Mouse (Mus musculus) embryonic facial prominence, embryonic 13.5 days (tissue): ENCODE measurements around the gene Megf11. TPM values are rescaled to one million over a fixed set of nuclear protein-coding genes. Genes with fewer than 3 reads are reported as not detected.
"Not testable (repeated sequence)": the region's sequence is repeated elsewhere in the genome, so short reads cannot be mapped to it uniquely, and the experiment has no call there.

Experiments
- ATAC-seq: fragments of 200-750 bp; cut with Nextera tagmentation; 2 replicates; pipeline ENCODE4 v1.8.0; 2017; ENCODE audit warnings: low read depth; ENCODE audit not compliant: insufficient number of reproducible peaks, insufficient read depth, low FRiP score, low TSS enrichment
- H3K27ac ChIP-seq: fragments of 300-500 bp; sonication (generic); 2 replicates; pipeline ENCODE4 v1.5.1; 2015; ENCODE audit warnings: moderate library complexity, mild to moderate bottlenecking, inconsistent platforms
- H3K27me3 ChIP-seq: fragments of 300-500 bp; sonication (generic); 2 replicates; pipeline ENCODE4 v1.6.1; 2015; ENCODE audit warnings: mild to moderate bottlenecking, inconsistent platforms
- H3K36me3 ChIP-seq: fragments of 300-500 bp; sonication (generic); 2 replicates; pipeline ENCODE4 v1.6.1; 2015; ENCODE audit warnings: mild to moderate bottlenecking, inconsistent platforms
- H3K4me1 ChIP-seq: fragments of 300-500 bp; sonication (generic); 2 replicates; pipeline ENCODE4 v1.6.1; 2015; ENCODE audit warnings: inconsistent platforms
- H3K4me2 ChIP-seq: fragments of 300-500 bp; sonication (generic); 2 replicates; pipeline ENCODE4 v1.6.1; 2015; ENCODE audit warnings: moderate library complexity, mild to moderate bottlenecking, inconsistent platforms
- H3K4me3 ChIP-seq: fragments of 300-500 bp; sonication (generic); 2 replicates; pipeline ENCODE4 v1.5.1; 2015; ENCODE audit warnings: mild to moderate bottlenecking, inconsistent platforms
- H3K9ac ChIP-seq: fragments of 300-500 bp; sonication (generic); 2 replicates; pipeline ENCODE4 v1.6.1; 2015; ENCODE audit warnings: mild to moderate bottlenecking, inconsistent platforms
- H3K9me3 ChIP-seq: fragments of 300-500 bp; sonication (generic); 2 replicates; pipeline ENCODE4 v1.6.1; 2016; ENCODE audit warnings: inconsistent platforms
- WGBS: fragments of 180-500 bp; shearing (Covaris S2); methylation state at CpG from one replicate; pipeline ENCODE4 v1.1.7; 2015; ENCODE audit warnings: mixed read lengths; 5-methylcytosine and 5-hydroxymethylcytosine counted together
- polyA plus RNA-seq: library from polyadenylated mRNA; unstranded; fragments of >200 nt; fragmentation: Nextera tagmentation; extraction: Ambion mirVana; gene quantifications from 2 replicates; pipeline ENCODE4 v1.2.1, GENCODE M21; 2015

Gene Megf11
- polyA plus RNA-seq, 1 experiment from 2014 or later = 2.0 TPM

GRCm38 (mm10) chr9:64664612-64665011 lies 279.2 kb downstream of the Megf11 start:
- H3K27me3 ChIP-seq = no peaks in the 10 kb centered on the region
- ATAC-seq = no peak
- no peak overlapping the region for H3K4me2 ChIP-seq
- no peaks in the 10 kb centered on the region for H3K36me3 ChIP-seq
- H3K4me1 ChIP-seq = no peaks in the 10 kb centered on the region
- H3K4me3 ChIP-seq = no peak overlapping the region
- no peak overlapping the region for H3K9ac ChIP-seq
- WGBS = 8% methylated on average over 1 of the region's 1 CpGs
- no peaks in the 10 kb centered on the region for H3K9me3 ChIP-seq
- no peak overlapping the region for H3K27ac ChIP-seq

DNA sequence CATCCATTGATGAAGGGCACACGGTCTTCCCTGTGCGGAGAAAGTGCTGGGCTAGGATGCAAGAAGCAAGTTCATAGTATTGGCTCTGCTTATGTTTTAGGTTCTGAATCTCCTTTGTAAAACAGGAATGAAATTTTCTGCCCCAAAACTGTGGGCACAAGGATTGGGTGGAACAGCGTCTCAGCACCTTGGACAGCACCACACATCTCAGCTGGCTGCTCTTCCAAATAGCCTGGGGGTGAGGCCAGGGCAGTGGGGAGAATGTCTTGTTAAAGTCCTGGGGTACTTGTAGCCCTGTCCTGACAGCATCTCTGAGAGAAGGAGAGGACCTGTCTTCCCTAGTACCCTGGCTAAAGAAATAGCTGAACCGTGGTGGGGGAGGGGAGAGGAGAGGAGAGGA lies 281.1 kb downstream of the Megf11 start:
- ATAC-seq = no peak
- no peak overlapping the region for H3K27ac ChIP-seq
- no peak overlapping the region for H3K4me3 ChIP-seq
- H3K9me3 ChIP-seq = no peaks in the 10 kb centered on the region
- H3K9ac ChIP-seq = no peak overlapping the region
- H3K27me3 ChIP-seq = no peaks in the 10 kb centered on the region
- no peaks in the 10 kb centered on the region for H3K4me1 ChIP-seq
- no peak overlapping the region for H3K4me2 ChIP-seq
- 28% methylated on average over 4 of the region's 4 CpGs for WGBS
- H3K36me3 ChIP-seq = no peaks in the 10 kb centered on the region

- Histone ChIP-seq H3K27me3 (no peaks in the 10 kb centered on the region), H3K9me3 (no peaks in the 10 kb centered on the region), H3K27ac (no peak overlapping the region), H3K9ac (no peak overlapping the region), H3K4me3 (no peak overlapping the region), H3K4me1 (no peaks in the 10 kb centered on the region), H3K36me3 (no peaks in the 10 kb centered on the region), H3K4me2 (no peak overlapping the region)
- WGBS = 9% methylated on average over 5 of the region's 5 CpGs
- ATAC-seq = no peak
Observed at GRCm38 (mm10) chr9:64667513-64667912, 282.1 kb downstream of the Megf11 start.

DNA sequence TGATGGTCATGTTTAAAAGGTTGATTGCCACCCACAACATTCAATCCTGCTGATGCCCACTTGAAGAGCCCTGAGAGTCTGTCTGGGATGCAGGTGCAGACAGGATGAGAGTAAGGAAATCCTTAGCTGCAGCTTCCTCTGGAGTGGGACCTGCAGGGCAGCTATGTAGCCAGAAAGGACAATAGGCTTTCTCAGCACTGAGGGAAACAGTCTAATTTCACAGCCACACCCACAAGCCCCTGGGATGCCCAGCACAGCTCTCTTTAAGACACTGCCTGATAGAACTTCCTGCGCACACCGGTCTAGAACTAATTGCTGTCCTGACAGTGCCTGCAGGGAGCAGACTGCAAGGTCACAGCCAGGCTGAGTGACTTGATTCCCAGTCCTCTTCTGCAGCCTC lies 282.6 kb downstream of the Megf11 start:
- no peak overlapping the region for H3K4me3 ChIP-seq
- 38% methylated on average over 2 of the region's 2 CpGs for WGBS
- no peak overlapping the region for H3K27ac ChIP-seq
- no peak; the same call in 1 of the 2 replicates for ATAC-seq
- no peaks in the 10 kb centered on the region for H3K9me3 ChIP-seq
- no peak overlapping the region for H3K4me2 ChIP-seq
- no peaks in the 10 kb centered on the region for H3K36me3 ChIP-seq
- no peaks in the 10 kb centered on the region for H3K4me1 ChIP-seq
- H3K27me3 ChIP-seq = no peaks in the 10 kb centered on the region
- H3K9ac ChIP-seq = no peak overlapping the region

- not testable (repeated sequence) for H3K9ac ChIP-seq, ATAC-seq, H3K4me1 ChIP-seq, H3K4me2 ChIP-seq, H3K36me3 ChIP-seq, H3K27ac ChIP-seq, H3K27me3 ChIP-seq, H3K9me3 ChIP-seq, H3K4me3 ChIP-seq
- 31% methylated on average over 8 of the region's 11 CpGs for WGBS
Observed at GRCm38 (mm10) chr9:64671341-64672319, 286.2 kb downstream of the Megf11 start.

- no peak for ATAC-seq
- Histone ChIP-seq H3K4me2 (no peak overlapping the region), H3K27ac (no peak overlapping the region), H3K36me3 (no peaks in the 10 kb centered on the region), H3K27me3 (no peaks in the 10 kb centered on the region), H3K4me3 (no peak overlapping the region), H3K9me3 (no peaks in the 10 kb centered on the region), H3K9ac (no peak overlapping the region), H3K4me1 (peaks cover 11% of the 10 kb centered on the region; the same call in 1 of the 2 replicates)
- WGBS = 66% methylated on average over 13 of the region's 13 CpGs
Observed at GRCm38 (mm10) chr9:64687122-64688014, 301.9 kb downstream of the Megf11 start.

DNA sequence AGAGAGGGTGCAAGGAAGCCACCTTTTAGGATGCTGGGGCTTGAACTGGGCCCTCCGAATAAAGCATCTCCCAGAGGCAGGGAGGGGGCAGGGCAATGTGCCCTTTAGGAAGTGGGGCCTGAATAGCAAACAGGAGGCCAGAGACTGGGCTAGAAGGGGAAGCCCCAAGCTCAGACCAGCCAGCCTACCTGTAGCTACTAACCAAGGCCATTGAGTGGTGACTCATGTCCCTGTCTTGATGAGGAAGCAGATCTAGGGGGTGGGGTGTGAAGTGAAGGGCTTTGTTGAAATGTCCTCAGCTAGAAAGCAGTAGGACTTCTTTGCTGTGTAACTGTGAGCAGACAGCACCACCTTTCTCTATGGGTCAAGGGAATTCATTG lies 302.6 kb downstream of the Megf11 start:
- 61% methylated on average over 1 of the region's 1 CpGs for WGBS
- H3K27me3 ChIP-seq = no peaks in the 10 kb centered on the region
- H3K9ac ChIP-seq = no peak overlapping the region
- H3K4me1 ChIP-seq = peaks cover 11% of the 10 kb centered on the region; the same call in 1 of the 2 replicates
- H3K9me3 ChIP-seq = no peaks in the 10 kb centered on the region
- no peak overlapping the region for H3K27ac ChIP-seq
- no peak overlapping the region for H3K4me3 ChIP-seq
- no peak for ATAC-seq
- no peak overlapping the region for H3K4me2 ChIP-seq
- no peaks in the 10 kb centered on the region for H3K36me3 ChIP-seq

- H3K4me1 ChIP-seq = peaks cover 11% of the 10 kb centered on the region; the same call in 1 of the 2 replicates
- no peaks in the 10 kb centered on the region for H3K9me3 ChIP-seq
- H3K4me3 ChIP-seq = no peak overlapping the region
- ATAC-seq = no peak
- H3K4me2 ChIP-seq = no peak overlapping the region
- no peaks in the 10 kb centered on the region for H3K27me3 ChIP-seq
- H3K9ac ChIP-seq = no peak overlapping the region
- WGBS = 85% methylated on average over 2 of the region's 2 CpGs
- H3K36me3 ChIP-seq = peaks cover 11% of the 10 kb centered on the region
- H3K27ac ChIP-seq = no peak overlapping the region
Observed at GRCm38 (mm10) chr9:64690771-64691170, 305.3 kb downstream of the Megf11 start.

- Histone ChIP-seq H3K9me3 (no peaks in the 10 kb centered on the region), H3K27ac (no peak overlapping the region), H3K9ac (no peak overlapping the region), H3K4me2 (no peak overlapping the region), H3K4me3 (no peak overlapping the region), H3K27me3 (no peaks in the 10 kb centered on the region), H3K36me3 (peaks cover 11% of the 10 kb centered on the region), H3K4me1 (peaks cover 11% of the 10 kb centered on the region; the same call in 1 of the 2 replicates)
- WGBS = 3% methylated on average over 7 of the region's 7 CpGs
- ATAC-seq = no peak
Observed at GRCm38 (mm10) chr9:64691176-64691575, 305.8 kb downstream of the Megf11 start.

- H3K36me3 ChIP-seq = peaks cover 11% of the 10 kb centered on the region
- H3K4me1 ChIP-seq = peaks cover 6% of the 10 kb centered on the region; the same call in 1 of the 2 replicates
- H3K27me3 ChIP-seq = no peaks in the 10 kb centered on the region
- no peak overlapping the region for H3K4me2 ChIP-seq
- ATAC-seq = no peak
- no peak overlapping the region for H3K4me3 ChIP-seq
- no peak overlapping the region for H3K27ac ChIP-seq
- 73% methylated on average over 2 of the region's 2 CpGs for WGBS
- H3K9me3 ChIP-seq = no peaks in the 10 kb centered on the region
- H3K9ac ChIP-seq = no peak overlapping the region
Observed at GRCm38 (mm10) chr9:64693094-64693493, 307.7 kb downstream of the Megf11 start.

GRCm38 (mm10) chr9:64695266-64695665 lies 309.8 kb downstream of the Megf11 start:
- H3K36me3 ChIP-seq = peaks cover 11% of the 10 kb centered on the region
- H3K27ac ChIP-seq = no peak overlapping the region
- H3K9me3 ChIP-seq = no peaks in the 10 kb centered on the region
- peaks cover 5% of the 10 kb centered on the region; the same call in 1 of the 2 replicates for H3K4me1 ChIP-seq
- no peak overlapping the region for H3K9ac ChIP-seq
- no peaks in the 10 kb centered on the region for H3K27me3 ChIP-seq
- H3K4me2 ChIP-seq = no peak overlapping the region
- H3K4me3 ChIP-seq = no peak overlapping the region
- 86% methylated on average over 1 of the region's 1 CpGs for WGBS
- no peak for ATAC-seq
